31 mouse cellular contexts compared by ENCODE assay signal in the genomic region with DNA sequence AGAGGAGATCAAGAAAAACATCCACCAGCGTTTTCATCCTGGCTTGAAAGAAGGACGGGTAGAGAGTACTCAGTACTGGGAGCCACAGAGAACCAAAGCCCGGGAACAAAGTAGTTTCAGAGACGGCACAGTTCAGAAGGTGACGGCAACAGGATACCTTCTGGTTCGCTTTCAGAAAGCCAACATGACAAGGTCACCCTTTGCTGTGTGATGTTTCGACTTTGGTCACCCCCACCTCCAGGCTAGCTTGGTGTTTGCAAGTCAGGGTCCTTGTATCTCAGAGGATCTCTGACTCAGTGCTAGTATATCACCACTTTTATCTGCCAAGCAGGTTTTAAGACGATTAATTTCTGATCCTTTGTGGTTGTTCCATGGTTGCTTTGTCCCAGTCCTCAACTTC.
"Had no signal": no experiment of that assay in that cellular context is flagged by ENCODE, and none has a peak within 500 bp of the region (broad histone marks: within the 10 kb centered on the region; RNA-seq: fewer than 3 reads in every experiment).

No protein-coding gene starts in this region.

- ATAC-seq: liver, embryonic 12.5 days; liver, postnatal 0 days; lung, postnatal 0 days; midbrain, embryonic 13.5 days had no signal

- H3K27me3 ChIP-seq: limb, embryonic 12.5 days; limb, embryonic 13.5 days; limb, embryonic 15.5 days; liver, embryonic 12.5 days; liver, embryonic 13.5 days; liver, embryonic 15.5 days; lung, embryonic 15.5 days; megakaryocyte, embryonic 14.5 days; midbrain, embryonic 12.5 days; midbrain, embryonic 13.5 days; neural tube, embryonic 12.5 days; neural tube, embryonic 13.5 days had no signal

- H3K4me2 ChIP-seq: limb, embryonic 12.5 days; limb, embryonic 13.5 days; limb, embryonic 15.5 days; liver, embryonic 11.5 days; liver, embryonic 12.5 days; liver, embryonic 13.5 days; liver, embryonic 15.5 days; lung, embryonic 14.5 days; lung, embryonic 15.5 days; midbrain, embryonic 11.5 days; midbrain, embryonic 12.5 days; midbrain, embryonic 13.5 days; neural tube, embryonic 12.5 days; neural tube, embryonic 13.5 days had no signal

- H3K9ac ChIP-seq: limb, embryonic 12.5 days; limb, embryonic 13.5 days; limb, embryonic 15.5 days; liver, embryonic 12.5 days; liver, embryonic 13.5 days; liver, embryonic 14.5 days; liver, embryonic 15.5 days; liver, postnatal 0 days; lung, embryonic 14.5 days; lung, embryonic 15.5 days; midbrain, embryonic 12.5 days; midbrain, embryonic 13.5 days; neural tube, embryonic 12.5 days; neural tube, embryonic 13.5 days had no signal

- H3K27ac ChIP-seq: limb, embryonic 10.5 days; limb, embryonic 12.5 days; limb, embryonic 13.5 days; limb, embryonic 15.5 days; liver, embryonic 12.5 days; liver, embryonic 13.5 days; liver, embryonic 14.5 days; liver, embryonic 15.5 days; lung, embryonic 15.5 days; macrophage; midbrain, embryonic 10.5 days; midbrain, embryonic 12.5 days; midbrain, embryonic 13.5 days; neural tube, embryonic 12.5 days; neural tube, embryonic 13.5 days had no signal

- H3K9me3 ChIP-seq: limb, embryonic 10.5 days; limb, embryonic 13.5 days; limb, embryonic 15.5 days; liver, embryonic 12.5 days; liver, embryonic 13.5 days; liver, embryonic 15.5 days; lung, embryonic 15.5 days; midbrain, embryonic 10.5 days; midbrain, embryonic 12.5 days; midbrain, embryonic 13.5 days; neural tube, embryonic 12.5 days had no signal

- H3K4me3 ChIP-seq: limb, embryonic 10.5 days; limb, embryonic 12.5 days; limb, embryonic 13.5 days; limb, embryonic 15.5 days; liver, embryonic 12.5 days; liver, embryonic 13.5 days; liver, embryonic 15.5 days; lung, embryonic 15.5 days; megakaryocyte, embryonic 14.5 days; midbrain, embryonic 10.5 days; midbrain, embryonic 12.5 days; midbrain, embryonic 13.5 days; myocyte; neural tube, embryonic 12.5 days; neural tube, embryonic 13.5 days had no signal

- DNase-seq: left cerebral cortex, postnatal 4 days; liver; liver, embryonic 13.5 days; liver, postnatal 0 days; lung, adult 18-20 months; lung, adult 2 months; lung, embryonic 14.5 days; lung, postnatal 10 days; lung, postnatal 14 days; lung, postnatal 36 days; lung, postnatal 4 days; midbrain, embryonic 14.5 days had no signal

- H3K36me3 ChIP-seq: limb, embryonic 10.5 days; limb, embryonic 12.5 days; limb, embryonic 13.5 days; limb, embryonic 15.5 days; liver, embryonic 12.5 days; liver, embryonic 13.5 days; liver, embryonic 15.5 days; lung, embryonic 15.5 days; midbrain, embryonic 10.5 days; midbrain, embryonic 12.5 days; midbrain, embryonic 13.5 days; neural tube, embryonic 12.5 days; neural tube, embryonic 13.5 days had no signal

- H3K4me1 ChIP-seq: limb, embryonic 10.5 days; limb, embryonic 12.5 days; limb, embryonic 13.5 days; limb, embryonic 15.5 days; liver, embryonic 12.5 days; liver, embryonic 15.5 days; lung, embryonic 15.5 days; midbrain, embryonic 12.5 days; midbrain, embryonic 13.5 days; neural tube, embryonic 12.5 days; neural tube, embryonic 13.5 days had no signal
